Mouse (Mus musculus): ENCODE results near the gene Hist1h2be.

GRCm38 (mm10) chr13:23622861-23623450 lies 2.0 kb upstream of the Hist1h2be start:
- TF ChIP-seq POLR2A (IDR thresholded peaks at IDR 0.05; ENCODE audit: borderline replicate concordance, low read depth, low read length), result no peak
- TF ChIP-seq CTCF (IDR thresholded peaks at IDR 0.05; ENCODE audit: low read depth, low read length), result no peak
